Mouse (Mus musculus) limb, embryonic 15.5 days (tissue): ENCODE measurements at regions not wholly inside any gene's neighbourhood (a gene's known extent, or its start where the extent isn't known, plus 50 kb on each side); places are given as distances from the start of the nearest gene placed in this dataset.

Experiments used
- ATAC-seq: fragments of 200-750 bp; cut with Nextera tagmentation; 2 replicates; pipeline ENCODE4 v1.8.0; 2017; ENCODE audit warnings: low read depth, moderate TSS enrichment; ENCODE audit not compliant: insufficient number of reproducible peaks, low FRiP score, low TSS enrichment
- H3K27ac ChIP-seq: fragments of 300-500 bp; sonication (generic); 2 replicates; pipeline ENCODE4 v1.5.1; 2015; ENCODE audit warnings: moderate library complexity, mild to moderate bottlenecking, inconsistent platforms
- H3K27me3 ChIP-seq: fragments of 300-500 bp; sonication (generic); 2 replicates; pipeline ENCODE4 v1.6.1; 2015; ENCODE audit warnings: inconsistent platforms
- H3K36me3 ChIP-seq: fragments of 300-500 bp; sonication (generic); 2 replicates; pipeline ENCODE4 v1.6.1; 2015; ENCODE audit warnings: inconsistent platforms
- H3K4me1 ChIP-seq: fragments of 300-500 bp; sonication (generic); 2 replicates; pipeline ENCODE4 v1.6.1; 2015; ENCODE audit warnings: inconsistent platforms
- H3K4me2 ChIP-seq: fragments of 300-500 bp; sonication (generic); 2 replicates; pipeline ENCODE4 v1.6.1; 2015; ENCODE audit warnings: mild to moderate bottlenecking, inconsistent platforms
- H3K4me3 ChIP-seq: fragments of 300-500 bp; sonication (generic); 2 replicates; pipeline ENCODE4 v1.5.1; 2015; ENCODE audit warnings: mild to moderate bottlenecking, inconsistent platforms
- H3K9ac ChIP-seq: fragments of 300-500 bp; sonication (generic); 2 replicates; pipeline ENCODE4 v1.6.1; 2015; ENCODE audit warnings: inconsistent platforms
- H3K9me3 ChIP-seq: fragments of 300-500 bp; sonication (generic); 2 replicates; pipeline ENCODE4 v1.6.1; 2016; ENCODE audit warnings: inconsistent platforms
- WGBS: fragments of 180-500 bp; shearing (Covaris S2); methylation state at CpG from one replicate; pipeline ENCODE4 v1.1.7; 2015; 5-methylcytosine and 5-hydroxymethylcytosine counted together

- ATAC-seq = no peak
- no peaks in the 10 kb centered on the region for H3K27me3 ChIP-seq
- WGBS = 82% methylated on average over 3 of the region's 3 CpGs
- H3K9ac ChIP-seq = no peak overlapping the region
- H3K36me3 ChIP-seq = no peaks in the 10 kb centered on the region
- no peak overlapping the region for H3K4me3 ChIP-seq
- no peak overlapping the region for H3K4me2 ChIP-seq
- H3K4me1 ChIP-seq = no peaks in the 10 kb centered on the region
- H3K27ac ChIP-seq = no peak overlapping the region
- H3K9me3 ChIP-seq = no peaks in the 10 kb centered on the region
Measured at GRCm38 (mm10) chr15:63498483-63498882, 346.5 kb downstream of the Gsdmc2 start.

DNA sequence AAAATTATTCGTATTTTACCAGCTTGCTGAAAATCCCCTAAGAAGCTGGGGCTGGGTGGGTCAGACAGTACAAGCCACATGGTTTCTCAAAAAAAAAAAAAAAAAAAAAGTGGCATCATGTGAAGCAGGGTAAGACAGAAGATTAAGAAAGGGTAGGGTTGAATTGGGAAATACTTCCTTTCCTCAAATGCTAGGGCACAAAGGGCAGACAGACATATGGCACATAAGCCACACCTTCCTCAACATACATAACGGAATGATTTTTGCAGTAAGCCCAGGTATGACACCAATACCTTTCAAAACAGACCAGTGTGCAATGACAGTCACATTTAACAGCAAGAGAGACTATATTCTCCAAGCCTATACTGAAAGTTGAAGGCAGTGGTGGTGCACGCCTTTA, 347.8 kb downstream of the Gsdmc2 start:
- ATAC-seq = no peak
- WGBS = 83% methylated on average over 3 of the region's 3 CpGs
- H3K4me2 ChIP-seq = no peak overlapping the region

DNA sequence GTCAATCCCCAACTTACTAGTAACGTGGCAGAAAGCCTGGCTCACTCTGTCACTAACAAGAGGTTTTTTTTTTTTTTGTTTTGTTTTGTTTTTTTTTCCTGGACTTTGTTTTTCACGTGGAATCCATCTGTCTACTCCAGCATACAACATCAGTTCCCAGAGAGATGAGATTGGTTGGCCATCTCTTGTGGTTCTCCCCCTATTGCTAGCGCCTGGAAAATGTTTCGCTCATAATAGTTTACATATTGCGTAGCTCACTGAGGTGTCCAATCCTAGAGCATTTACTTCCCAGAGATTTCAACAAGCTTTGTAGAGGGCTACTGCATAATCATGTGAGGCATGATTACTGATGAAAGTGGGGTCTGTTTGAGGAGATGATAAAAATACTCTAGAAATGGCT, 360.1 kb downstream of the Gsdmc2 start:
- no peak for ATAC-seq
- no peaks in the 10 kb centered on the region for H3K36me3 ChIP-seq
- WGBS = 72% methylated on average over 5 of the region's 5 CpGs
- no peak overlapping the region for H3K4me3 ChIP-seq
- no peak overlapping the region for H3K27ac ChIP-seq
- no peak overlapping the region for H3K9ac ChIP-seq
- H3K4me2 ChIP-seq = no peak overlapping the region
- no peaks in the 10 kb centered on the region for H3K9me3 ChIP-seq
- no peaks in the 10 kb centered on the region for H3K4me1 ChIP-seq
- H3K27me3 ChIP-seq = no peaks in the 10 kb centered on the region

More for the DNA sequence above, 347.8 kb downstream of the Gsdmc2 start:
- no peaks in the 10 kb centered on the region for H3K36me3 ChIP-seq
- H3K27ac ChIP-seq = no peak overlapping the region
- H3K27me3 ChIP-seq = no peaks in the 10 kb centered on the region
- no peaks in the 10 kb centered on the region for H3K9me3 ChIP-seq
- H3K9ac ChIP-seq = no peak overlapping the region
- no peak overlapping the region for H3K4me3 ChIP-seq
- H3K4me1 ChIP-seq = no peaks in the 10 kb centered on the region

- Histone ChIP-seq H3K4me2 (no peak overlapping the region), H3K9me3 (no peaks in the 10 kb centered on the region), H3K36me3 (no peaks in the 10 kb centered on the region), H3K27ac (no peak overlapping the region), H3K4me1 (no peaks in the 10 kb centered on the region), H3K9ac (no peak overlapping the region), H3K4me3 (no peak overlapping the region), H3K27me3 (no peaks in the 10 kb centered on the region)
- 17% methylated on average over 4 of the region's 4 CpGs for WGBS
- ATAC-seq = no peak
Measured at GRCm38 (mm10) chr15:63484217-63484887, 360.6 kb downstream of the Gsdmc2 start.

GRCm38 (mm10) chr15:63479270-63479805, 365.6 kb downstream of the Gsdmc2 start:
- Histone ChIP-seq H3K36me3 (no peaks in the 10 kb centered on the region), H3K9me3 (no peaks in the 10 kb centered on the region), H3K9ac (no peak overlapping the region), H3K4me2 (no peak overlapping the region), H3K27me3 (no peaks in the 10 kb centered on the region), H3K27ac (no peak overlapping the region), H3K4me3 (no peak overlapping the region), H3K4me1 (no peaks in the 10 kb centered on the region)
- ATAC-seq = no peak
- WGBS = 53% methylated on average over 1 of the region's 1 CpGs

- Histone ChIP-seq H3K9ac (no peak overlapping the region), H3K4me3 (no peak overlapping the region), H3K27ac (no peak overlapping the region), H3K27me3 (no peaks in the 10 kb centered on the region), H3K36me3 (no peaks in the 10 kb centered on the region), H3K4me1 (no peaks in the 10 kb centered on the region), H3K4me2 (no peak overlapping the region), H3K9me3 (no peaks in the 10 kb centered on the region)
- ATAC-seq = no peak
- 74% methylated on average over 1 of the region's 1 CpGs for WGBS
Measured at GRCm38 (mm10) chr15:63466916-63467315, 378.1 kb downstream of the Gsdmc2 start.

- no peaks in the 10 kb centered on the region for H3K4me1 ChIP-seq
- H3K4me3 ChIP-seq = no peak overlapping the region
- H3K27ac ChIP-seq = no peak overlapping the region
- H3K4me2 ChIP-seq = no peak overlapping the region
- H3K27me3 ChIP-seq = no peaks in the 10 kb centered on the region
- ATAC-seq = no peak
- H3K36me3 ChIP-seq = no peaks in the 10 kb centered on the region
- H3K9me3 ChIP-seq = no peaks in the 10 kb centered on the region
- H3K9ac ChIP-seq = no peak overlapping the region
- WGBS = 69% methylated on average over 3 of the region's 3 CpGs
Measured at GRCm38 (mm10) chr15:63452529-63452928, 392.4 kb downstream of the Gsdmc2 start.

- no peak overlapping the region for H3K4me3 ChIP-seq
- H3K4me1 ChIP-seq = no peaks in the 10 kb centered on the region
- 73% methylated on average over 4 of the region's 4 CpGs for WGBS
- no peak overlapping the region for H3K9ac ChIP-seq
- H3K9me3 ChIP-seq = no peaks in the 10 kb centered on the region
- no peak overlapping the region for H3K4me2 ChIP-seq
- no peaks in the 10 kb centered on the region for H3K27me3 ChIP-seq
- H3K27ac ChIP-seq = no peak overlapping the region
- no peaks in the 10 kb centered on the region for H3K36me3 ChIP-seq
- ATAC-seq = no peak
Measured at GRCm38 (mm10) chr15:63446288-63446687, 398.7 kb downstream of the Gsdmc2 start.

- no peaks in the 10 kb centered on the region for H3K4me1 ChIP-seq
- H3K36me3 ChIP-seq = no peaks in the 10 kb centered on the region
- H3K4me2 ChIP-seq = no peak overlapping the region
- no peak overlapping the region for H3K9ac ChIP-seq
- H3K27me3 ChIP-seq = no peaks in the 10 kb centered on the region
- ATAC-seq = no peak
- H3K9me3 ChIP-seq = no peaks in the 10 kb centered on the region
- H3K4me3 ChIP-seq = no peak overlapping the region
- WGBS = 47% methylated on average over 4 of the region's 4 CpGs
- no peak overlapping the region for H3K27ac ChIP-seq
Measured at GRCm38 (mm10) chr15:63445016-63445415, 400.0 kb downstream of the Gsdmc2 start.

DNA sequence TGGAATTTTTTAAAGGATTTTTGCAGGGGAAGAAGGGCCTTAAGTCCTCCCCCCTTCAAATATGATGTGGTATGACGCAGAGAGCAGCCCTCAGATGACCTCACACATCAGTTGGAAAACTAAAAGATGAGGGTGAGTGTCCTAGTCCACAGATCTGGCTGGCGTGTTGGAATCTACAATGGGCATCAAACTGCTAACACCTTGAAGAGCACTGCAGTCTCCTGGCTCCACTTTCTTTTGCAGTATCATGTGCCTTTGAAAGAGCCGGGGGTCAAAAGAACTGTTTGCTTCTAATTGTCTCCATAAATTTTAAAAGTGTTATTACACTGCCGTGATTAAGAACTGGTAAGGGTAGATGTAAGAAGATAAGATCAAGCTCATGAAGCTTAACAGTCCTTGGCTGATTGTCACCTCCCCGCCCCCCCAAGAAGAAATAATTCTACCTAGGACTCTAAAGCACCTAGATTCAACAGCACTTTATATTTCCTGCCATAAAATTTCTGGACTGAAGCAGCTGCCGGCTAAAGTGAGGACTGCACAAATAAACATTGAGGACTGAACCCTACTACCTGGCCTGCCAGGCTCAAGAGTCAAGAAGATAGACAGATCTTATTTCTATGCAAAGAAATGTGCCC, 402.7 kb downstream of the Gsdmc2 start:
- H3K27me3 ChIP-seq = no peaks in the 10 kb centered on the region
- WGBS = 43% methylated on average over 6 of the region's 6 CpGs
- no peak overlapping the region for H3K9ac ChIP-seq
- no peak overlapping the region for H3K4me3 ChIP-seq
- H3K4me2 ChIP-seq = no peak overlapping the region
- H3K4me1 ChIP-seq = no peaks in the 10 kb centered on the region
- no peaks in the 10 kb centered on the region for H3K36me3 ChIP-seq
- H3K27ac ChIP-seq = no peak overlapping the region
- no peaks in the 10 kb centered on the region for H3K9me3 ChIP-seq
- no peak for ATAC-seq

- no peak for ATAC-seq
- H3K9me3 ChIP-seq = no peaks in the 10 kb centered on the region
- 72% methylated on average over 4 of the region's 4 CpGs for WGBS
- no peaks in the 10 kb centered on the region for H3K27me3 ChIP-seq
- no peak overlapping the region for H3K9ac ChIP-seq
- no peak overlapping the region for H3K4me2 ChIP-seq
- no peak overlapping the region for H3K27ac ChIP-seq
- no peaks in the 10 kb centered on the region for H3K36me3 ChIP-seq
- no peak overlapping the region for H3K4me3 ChIP-seq
- no peaks in the 10 kb centered on the region for H3K4me1 ChIP-seq
Measured at GRCm38 (mm10) chr15:63412649-63413048, 432.3 kb downstream of the Gsdmc2 start.

DNA sequence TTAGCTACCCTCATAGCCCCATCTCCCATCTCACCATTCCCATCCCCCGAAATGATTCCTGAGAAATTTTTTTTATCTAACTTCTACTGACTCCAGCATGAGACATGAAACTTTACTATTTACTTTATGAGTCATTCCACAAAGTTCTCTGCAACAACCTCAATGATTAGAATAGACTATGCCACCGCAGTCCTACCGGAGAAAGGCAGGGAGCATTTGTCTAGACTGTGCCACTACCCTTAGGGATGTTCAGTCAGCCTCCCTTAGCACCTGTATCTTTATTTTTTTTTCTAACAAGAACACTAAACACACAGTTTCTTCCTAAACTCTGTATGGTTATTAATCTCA, 433.2 kb downstream of the Gsdmc2 start:
- WGBS = 85% methylated on average over 3 of the region's 3 CpGs

More for the DNA sequence above, 433.2 kb downstream of the Gsdmc2 start:
- Histone ChIP-seq H3K9me3 (no peaks in the 10 kb centered on the region), H3K4me2 (no peak overlapping the region), H3K27me3 (no peaks in the 10 kb centered on the region), H3K4me3 (no peak overlapping the region), H3K27ac (no peak overlapping the region), H3K36me3 (no peaks in the 10 kb centered on the region), H3K4me1 (no peaks in the 10 kb centered on the region), H3K9ac (no peak overlapping the region)
- no peak for ATAC-seq
